Mouse (Mus musculus): ENCODE results near the gene Ssbp4.

Gene Ssbp4

GRCm38 (mm10) chr8:70608749-70609367 is at the start of gene Ssbp4:
TSS of gene Ssbp4 (minus strand) at chr8:70608872.
- DNase-seq (ENCODE audit: low read depth, low spot score) = no peak

- no peak for DNase-seq (ENCODE audit: low read depth, low spot score)
Observed at GRCm38 (mm10) chr8:70657739-70658138, 49.1 kb upstream of the Ssbp4 start.

GRCm38 (mm10) chr8:70657214-70657613 is 48.5 kb upstream of the Ssbp4 start:
- DNase-seq (ENCODE audit: low read depth, low spot score) = no peak

GRCm38 (mm10) chr8:70656193-70656790 is 47.6 kb upstream of the Ssbp4 start:
- DNase-seq (ENCODE audit: low read depth, low spot score) = no peak

GRCm38 (mm10) chr8:70655469-70655868 is 46.8 kb upstream of the Ssbp4 start:
- no peak for DNase-seq (ENCODE audit: low read depth, low spot score)

GRCm38 (mm10) chr8:70654121-70654520 is 45.4 kb upstream of the Ssbp4 start:
- no peak for DNase-seq (ENCODE audit: low read depth, low spot score)

GRCm38 (mm10) chr8:70653226-70653625 is 44.6 kb upstream of the Ssbp4 start:
- peak; percentile 72 for DNase-seq (ENCODE audit: low read depth, low spot score)

GRCm38 (mm10) chr8:70650351-70650750 is 41.7 kb upstream of the Ssbp4 start:
- DNase-seq (ENCODE audit: low read depth, low spot score) = no peak

GRCm38 (mm10) chr8:70649324-70649723 is 40.7 kb upstream of the Ssbp4 start:
- DNase-seq (ENCODE audit: low read depth, low spot score) = peak; percentile 98

- DNase-seq (ENCODE audit: low read depth, low spot score) = peak; percentile 73
Observed at GRCm38 (mm10) chr8:70648921-70649320, 40.2 kb upstream of the Ssbp4 start.

GRCm38 (mm10) chr8:70648164-70648442 is 39.4 kb upstream of the Ssbp4 start:
- no peak for DNase-seq (ENCODE audit: low read depth, low spot score)

GRCm38 (mm10) chr8:70647343-70648163 is 38.9 kb upstream of the Ssbp4 start:
- DNase-seq (ENCODE audit: low read depth, low spot score) = peak; percentile 99

GRCm38 (mm10) chr8:70646775-70647174 is 38.1 kb upstream of the Ssbp4 start:
- peak; percentile 84 for DNase-seq (ENCODE audit: low read depth, low spot score)

- no peak for DNase-seq (ENCODE audit: low read depth, low spot score)
Observed at GRCm38 (mm10) chr8:70646369-70646768, 37.7 kb upstream of the Ssbp4 start.

GRCm38 (mm10) chr8:70645501-70646224 is 37.0 kb upstream of the Ssbp4 start:
- DNase-seq (ENCODE audit: low read depth, low spot score) = no peak

- DNase-seq (ENCODE audit: low read depth, low spot score) = peak; percentile 95
Observed at GRCm38 (mm10) chr8:70644065-70644464, 35.4 kb upstream of the Ssbp4 start.

GRCm38 (mm10) chr8:70643019-70643418 is 34.3 kb upstream of the Ssbp4 start:
- no peak for DNase-seq (ENCODE audit: low read depth, low spot score)

GRCm38 (mm10) chr8:70638752-70639151 is 30.1 kb upstream of the Ssbp4 start:
- DNase-seq (ENCODE audit: low read depth, low spot score) = peak; percentile 82

- no peak for DNase-seq (ENCODE audit: low read depth, low spot score)
Observed at GRCm38 (mm10) chr8:70636838-70637237, 28.2 kb upstream of the Ssbp4 start.

- no peak for DNase-seq (ENCODE audit: low read depth, low spot score)
Observed at GRCm38 (mm10) chr8:70635527-70635926, 26.9 kb upstream of the Ssbp4 start.

GRCm38 (mm10) chr8:70634066-70634465 is 25.4 kb upstream of the Ssbp4 start:
- DNase-seq (ENCODE audit: low read depth, low spot score) = no peak

GRCm38 (mm10) chr8:70632346-70632892 is 23.7 kb upstream of the Ssbp4 start, which contains the start of gene Gdf15:
TSS of gene Gdf15 (minus strand) at chr8:70632456.
- DNase-seq (ENCODE audit: low read depth, low spot score) = peak; percentile 64

Measured in ES-CJ7 (cell line).